Mouse (Mus musculus): Measurements from ENCODE around the gene Washc3. TPM values are rescaled to one million over a fixed set of nuclear protein-coding genes. Genes with fewer than 3 reads are reported as not detected.

The Washc3 gene
- polyA plus RNA-seq, 1 experiment from 2014 or later: 39.7 TPM

DNA sequence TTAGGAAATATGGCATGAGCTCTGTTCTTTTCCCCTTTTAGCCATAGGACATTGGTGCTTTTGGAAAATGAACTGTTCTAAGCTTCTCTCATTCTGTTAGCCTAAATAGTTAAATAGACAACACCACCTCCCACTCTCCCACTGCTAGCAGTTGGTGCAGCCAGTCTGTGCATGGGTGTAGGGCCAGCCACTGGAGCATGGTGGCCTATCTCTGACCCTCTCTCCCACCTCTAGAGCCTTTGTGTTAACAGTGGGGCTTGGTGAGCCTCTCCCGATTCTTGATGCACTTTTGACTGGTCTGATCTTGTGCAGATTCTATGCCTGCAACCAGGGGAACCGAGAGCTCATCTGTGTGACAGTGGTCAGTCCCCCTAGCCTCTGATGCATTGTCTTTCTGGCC, 31.9 kb downstream of the Washc3 start:
- H3K4me3 ChIP-seq (ENCODE audit: low read depth, low read length): no peak overlapping the region
- no peaks in the 10 kb centered on the region for H3K9me3 ChIP-seq (replicated peaks; ENCODE audit: control insufficient read depth, low read length, poor library complexity, severe bottlenecking)
- H3K36me3 ChIP-seq (ENCODE audit: control insufficient read depth, insufficient read depth, low read length): peaks cover 2% of the 10 kb centered on the region
- 50% methylated on average over 2 of the region's 2 CpGs for WGBS
- no peak for ATAC-seq
- H3K27ac ChIP-seq (ENCODE audit: low read length): no peak overlapping the region
- no peaks in the 10 kb centered on the region for H3K27me3 ChIP-seq (ENCODE audit: control insufficient read depth, insufficient read depth, low read depth, low read length)
- H3K9ac ChIP-seq (ENCODE audit: low read depth, low read length): no peak overlapping the region
- no peaks in the 10 kb centered on the region for H3K4me1 ChIP-seq (ENCODE audit: control insufficient read depth, insufficient read depth, low read length)
- H3K4me2 ChIP-seq (ENCODE audit: low read length): no peak overlapping the region

DNA sequence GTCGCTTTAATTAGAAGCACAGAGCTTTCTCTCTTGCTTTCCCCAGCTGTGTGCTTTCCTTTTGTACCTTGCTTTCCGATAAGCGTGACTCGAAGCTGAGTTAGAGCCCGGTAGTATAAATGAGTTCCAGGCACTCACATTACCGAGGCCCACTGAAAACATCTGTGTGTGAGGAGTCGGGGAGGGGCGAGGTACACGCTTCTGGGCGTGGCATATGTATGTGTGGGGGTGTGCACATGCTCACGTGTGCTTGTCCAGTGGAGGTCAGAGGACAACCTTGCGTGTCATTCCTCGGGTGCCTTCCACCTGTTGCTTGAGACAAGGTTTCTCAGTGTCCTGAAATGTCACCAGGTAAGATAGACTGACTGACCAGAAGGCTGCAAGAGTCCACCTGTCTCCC, 43.8 kb downstream of the Washc3 start:
- Histone ChIP-seq H3K27ac (ENCODE audit: low read length) (no peak overlapping the region), H3K4me2 (ENCODE audit: low read length) (no peak overlapping the region), H3K9ac (ENCODE audit: low read depth, low read length) (no peak overlapping the region), H3K36me3 (ENCODE audit: control insufficient read depth, insufficient read depth, low read length) (0 out of 2 replicates have a peak, but pooled peaks cover 2% of the 10 kb centered on the region), H3K9me3 (replicated peaks; ENCODE audit: control insufficient read depth, low read length, poor library complexity, severe bottlenecking) (no peaks in the 10 kb centered on the region), H3K4me1 (ENCODE audit: control insufficient read depth, insufficient read depth, low read length) (no peaks in the 10 kb centered on the region), H3K27me3 (ENCODE audit: control insufficient read depth, insufficient read depth, low read depth, low read length) (no peaks in the 10 kb centered on the region), H3K4me3 (ENCODE audit: low read depth, low read length) (no peak overlapping the region)
- 94% methylated on average over 13 of the region's 13 CpGs for WGBS
- no peak for ATAC-seq

DNA sequence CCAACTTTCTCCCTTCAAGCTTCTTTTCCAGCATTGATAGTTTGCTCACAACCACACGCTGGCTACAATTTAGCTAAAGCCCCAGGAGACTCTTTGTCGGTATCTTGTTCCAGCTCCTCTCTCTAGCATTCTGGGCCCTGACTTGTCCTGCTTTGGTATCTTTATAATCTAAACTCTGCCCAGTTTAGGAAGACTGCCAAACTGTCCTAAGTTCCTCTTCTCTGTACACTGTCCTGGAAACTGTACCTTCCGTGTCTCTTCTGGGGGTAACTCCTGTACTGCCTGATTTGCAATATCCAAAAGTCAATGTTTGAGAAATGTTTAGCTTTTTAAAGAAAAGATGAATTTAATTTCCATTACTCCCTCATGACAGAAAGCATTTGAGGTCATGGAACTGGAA, 49.4 kb downstream of the Washc3 start:
- 87% methylated on average over 3 of the region's 3 CpGs for WGBS
- no peak for ATAC-seq
- H3K4me1 ChIP-seq (ENCODE audit: control insufficient read depth, insufficient read depth, low read length): no peaks in the 10 kb centered on the region
- no peak overlapping the region for H3K9ac ChIP-seq (ENCODE audit: low read depth, low read length)
- no peak overlapping the region for H3K4me2 ChIP-seq (ENCODE audit: low read length)
- H3K4me3 ChIP-seq (ENCODE audit: low read depth, low read length): no peak overlapping the region
- no peaks in the 10 kb centered on the region for H3K36me3 ChIP-seq (ENCODE audit: control insufficient read depth, insufficient read depth, low read length)
- H3K27ac ChIP-seq (ENCODE audit: low read length): no peak overlapping the region
- no peaks in the 10 kb centered on the region for H3K9me3 ChIP-seq (replicated peaks; ENCODE audit: control insufficient read depth, low read length, poor library complexity, severe bottlenecking)
- no peaks in the 10 kb centered on the region for H3K27me3 ChIP-seq (ENCODE audit: control insufficient read depth, insufficient read depth, low read depth, low read length)

DNA sequence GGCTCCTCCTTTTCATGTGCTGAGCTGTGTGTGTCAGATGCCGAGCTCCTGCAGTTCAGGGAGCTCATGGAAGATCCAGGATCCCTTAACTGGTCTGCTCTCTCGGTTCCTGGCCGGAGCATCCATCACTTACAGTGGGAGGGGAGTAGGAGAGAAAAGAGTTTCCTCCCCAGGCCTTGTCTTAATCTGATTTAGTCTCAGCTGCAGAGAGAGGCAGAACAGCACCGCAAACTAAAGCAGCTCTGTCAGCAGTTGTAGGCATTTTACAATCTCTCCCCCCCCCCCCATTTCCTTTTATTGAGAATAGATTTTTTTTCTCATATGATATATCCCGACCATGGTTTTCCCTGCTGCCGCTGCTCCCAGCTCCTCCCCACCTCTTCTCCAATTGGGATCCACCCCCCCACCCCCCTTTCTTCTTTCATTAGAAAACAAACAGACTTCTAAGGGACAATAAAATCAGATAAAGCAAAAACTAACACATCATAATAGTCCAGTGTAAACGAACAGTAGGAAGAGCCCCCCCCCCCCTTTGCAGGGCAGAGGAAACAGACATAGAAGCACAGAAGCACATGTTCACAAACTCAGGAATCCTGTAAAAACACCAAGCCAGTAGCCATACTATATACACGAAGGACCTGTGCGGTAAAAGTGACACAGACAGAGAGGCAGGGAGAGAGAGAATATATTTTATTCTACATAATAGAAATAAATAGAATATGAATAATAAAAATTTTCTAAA, 51.4 kb downstream of the Washc3 start:
- Histone ChIP-seq H3K4me3 (ENCODE audit: low read depth, low read length) (no peak overlapping the region), H3K4me1 (ENCODE audit: control insufficient read depth, insufficient read depth, low read length) (no peaks in the 10 kb centered on the region), H3K9me3 (replicated peaks; ENCODE audit: control insufficient read depth, low read length, poor library complexity, severe bottlenecking) (no peaks in the 10 kb centered on the region), H3K27ac (ENCODE audit: low read length) (no peak overlapping the region), H3K4me2 (ENCODE audit: low read length) (no peak overlapping the region), H3K9ac (ENCODE audit: low read depth, low read length) (no peak overlapping the region), H3K36me3 (ENCODE audit: control insufficient read depth, insufficient read depth, low read length) (no peaks in the 10 kb centered on the region), H3K27me3 (ENCODE audit: control insufficient read depth, insufficient read depth, low read depth, low read length) (no peaks in the 10 kb centered on the region)
- no peak for ATAC-seq
- 70% methylated on average over 9 of the region's 9 CpGs for WGBS

DNA sequence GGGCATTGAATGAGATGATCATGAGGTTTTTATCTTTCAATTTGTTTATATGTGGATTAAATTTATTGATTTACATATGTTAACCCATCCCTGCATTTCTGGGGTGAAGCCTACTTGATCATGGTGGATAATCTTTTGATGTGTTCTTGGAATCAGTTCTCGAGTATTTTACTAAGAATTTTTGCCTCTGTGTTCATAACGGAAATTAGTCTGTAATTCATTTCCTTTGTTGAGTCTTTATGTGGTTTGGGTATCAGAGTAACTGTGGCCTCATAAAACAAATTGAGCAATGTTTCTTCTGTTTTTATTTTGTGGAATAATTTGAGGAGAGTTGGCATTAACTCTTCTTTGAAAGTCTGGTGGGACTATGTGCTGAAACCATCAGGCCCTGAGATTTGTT, 54.7 kb downstream of the Washc3 start:
- 92% methylated on average over 2 of the region's 2 CpGs for WGBS

DNA sequence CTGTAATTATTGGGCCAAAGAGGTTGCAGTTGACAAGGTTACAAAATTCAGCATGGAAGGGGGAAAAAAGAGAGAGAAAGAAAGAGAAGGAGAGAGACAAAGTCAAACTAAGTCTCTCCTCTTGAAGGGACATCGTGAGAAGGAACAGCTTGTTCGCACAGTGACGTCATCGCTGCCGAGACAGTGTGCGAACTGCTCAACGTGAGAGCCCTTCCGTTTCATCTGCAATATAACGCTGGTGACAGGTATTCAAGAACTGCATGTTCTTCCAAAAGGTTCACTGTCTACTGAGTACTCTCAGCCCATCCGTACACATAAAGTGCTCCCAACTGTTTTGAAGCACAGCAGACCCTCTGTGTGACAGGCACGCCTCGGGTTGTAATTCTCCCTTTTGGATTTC, 59.4 kb downstream of the Washc3 start:
- Histone ChIP-seq H3K4me2 (ENCODE audit: low read length) (no peak overlapping the region), H3K9ac (ENCODE audit: low read depth, low read length) (no peak overlapping the region), H3K36me3 (ENCODE audit: control insufficient read depth, insufficient read depth, low read length) (no peaks in the 10 kb centered on the region), H3K27me3 (ENCODE audit: control insufficient read depth, insufficient read depth, low read depth, low read length) (no peaks in the 10 kb centered on the region), H3K27ac (ENCODE audit: low read length) (no peak overlapping the region), H3K9me3 (replicated peaks; ENCODE audit: control insufficient read depth, low read length, poor library complexity, severe bottlenecking) (no peaks in the 10 kb centered on the region), H3K4me1 (ENCODE audit: control insufficient read depth, insufficient read depth, low read length) (no peaks in the 10 kb centered on the region), H3K4me3 (ENCODE audit: low read depth, low read length) (no peak overlapping the region)
- ATAC-seq: no peak
- 88% methylated on average over 12 of the region's 12 CpGs for WGBS

More for the DNA sequence above, 54.7 kb downstream of the Washc3 start:
- Histone ChIP-seq H3K4me2 (ENCODE audit: low read length) (no peak overlapping the region), H3K4me3 (ENCODE audit: low read depth, low read length) (no peak overlapping the region), H3K9me3 (replicated peaks; ENCODE audit: control insufficient read depth, low read length, poor library complexity, severe bottlenecking) (no peaks in the 10 kb centered on the region), H3K4me1 (ENCODE audit: control insufficient read depth, insufficient read depth, low read length) (no peaks in the 10 kb centered on the region), H3K36me3 (ENCODE audit: control insufficient read depth, insufficient read depth, low read length) (no peaks in the 10 kb centered on the region), H3K9ac (ENCODE audit: low read depth, low read length) (no peak overlapping the region), H3K27ac (ENCODE audit: low read length) (no peak overlapping the region), H3K27me3 (ENCODE audit: control insufficient read depth, insufficient read depth, low read depth, low read length) (no peaks in the 10 kb centered on the region)
- ATAC-seq: no peak

DNA sequence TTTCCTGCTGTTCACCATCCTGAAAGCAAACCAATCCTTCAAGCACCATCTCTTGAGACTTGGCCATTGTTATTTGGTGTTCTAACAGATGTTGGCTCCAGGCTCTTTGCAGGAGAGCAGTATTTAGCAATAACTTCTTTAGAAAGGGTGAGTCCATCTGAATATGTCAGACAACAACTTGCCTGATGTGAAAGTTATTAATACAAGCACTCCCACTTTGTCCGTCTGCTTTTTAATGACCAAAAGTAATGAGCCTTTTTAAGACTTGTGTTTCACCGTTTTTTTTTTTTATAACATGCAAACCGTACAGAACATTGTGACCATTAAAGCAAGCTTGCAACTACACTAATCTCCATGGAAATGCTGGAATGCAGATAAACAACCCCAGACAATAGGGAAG, 60.3 kb downstream of the Washc3 start:
- no peak overlapping the region for H3K9ac ChIP-seq (ENCODE audit: low read depth, low read length)
- no peak for ATAC-seq
- WGBS: 53% methylated on average over 3 of the region's 3 CpGs
- no peaks in the 10 kb centered on the region for H3K4me1 ChIP-seq (ENCODE audit: control insufficient read depth, insufficient read depth, low read length)
- no peak overlapping the region for H3K27ac ChIP-seq (ENCODE audit: low read length)
- no peak overlapping the region for H3K4me2 ChIP-seq (ENCODE audit: low read length)
- H3K4me3 ChIP-seq (ENCODE audit: low read depth, low read length): no peak overlapping the region
- H3K36me3 ChIP-seq (ENCODE audit: control insufficient read depth, insufficient read depth, low read length): no peaks in the 10 kb centered on the region
- no peaks in the 10 kb centered on the region for H3K27me3 ChIP-seq (ENCODE audit: control insufficient read depth, insufficient read depth, low read depth, low read length)
- H3K9me3 ChIP-seq (replicated peaks; ENCODE audit: control insufficient read depth, low read length, poor library complexity, severe bottlenecking): no peaks in the 10 kb centered on the region

DNA sequence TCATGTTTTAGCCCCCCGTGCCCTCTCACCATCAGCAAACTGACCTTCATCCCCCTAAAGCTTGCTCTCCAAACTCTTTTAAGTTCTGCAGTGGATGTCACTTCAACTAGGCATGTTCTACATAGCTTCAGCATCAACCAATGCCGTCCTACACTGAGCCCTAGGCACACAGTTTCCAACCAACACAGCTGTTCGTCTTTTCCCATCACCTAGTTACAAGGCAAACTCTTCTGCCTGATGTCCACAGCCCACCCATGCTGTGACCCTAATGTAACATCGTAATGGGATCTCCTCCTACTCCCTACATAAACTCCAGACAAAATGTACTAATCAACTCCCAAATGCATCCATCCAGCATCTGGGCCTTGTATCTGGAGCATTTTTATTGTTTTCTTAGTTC, 62.5 kb downstream of the Washc3 start:
- Histone ChIP-seq H3K36me3 (ENCODE audit: control insufficient read depth, insufficient read depth, low read length) (no peaks in the 10 kb centered on the region), H3K27me3 (ENCODE audit: control insufficient read depth, insufficient read depth, low read depth, low read length) (no peaks in the 10 kb centered on the region), H3K4me2 (ENCODE audit: low read length) (no peak overlapping the region), H3K4me1 (ENCODE audit: control insufficient read depth, insufficient read depth, low read length) (no peaks in the 10 kb centered on the region), H3K4me3 (ENCODE audit: low read depth, low read length) (no peak overlapping the region), H3K27ac (ENCODE audit: low read length) (no peak overlapping the region), H3K9ac (ENCODE audit: low read depth, low read length) (no peak overlapping the region), H3K9me3 (replicated peaks; ENCODE audit: control insufficient read depth, low read length, poor library complexity, severe bottlenecking) (no peaks in the 10 kb centered on the region)
- WGBS: 89% methylated on average over 4 of the region's 4 CpGs
- ATAC-seq: no peak

DNA sequence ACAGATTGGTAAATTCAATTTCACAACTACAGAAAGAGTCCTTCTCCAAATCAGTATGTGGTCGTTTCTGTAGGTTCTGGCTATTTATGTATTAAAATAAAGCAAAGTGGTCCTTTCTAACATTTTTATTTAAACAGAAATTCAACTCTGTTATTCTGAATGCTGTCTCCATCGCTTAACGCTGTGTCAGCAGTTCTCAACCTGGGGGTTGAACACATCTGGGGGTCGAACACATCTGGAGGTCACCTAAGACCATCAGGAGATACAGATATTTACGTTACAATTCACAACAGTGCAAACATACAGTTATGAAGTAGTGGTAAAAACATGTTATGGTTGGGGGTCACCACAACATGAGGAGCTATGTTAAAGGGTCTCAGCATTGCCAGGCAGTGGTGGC, 73.2 kb downstream of the Washc3 start:
- ATAC-seq: no peak
- no peaks in the 10 kb centered on the region for H3K27me3 ChIP-seq (ENCODE audit: control insufficient read depth, insufficient read depth, low read depth, low read length)
- H3K4me3 ChIP-seq (ENCODE audit: low read depth, low read length): no peak overlapping the region
- no peaks in the 10 kb centered on the region for H3K36me3 ChIP-seq (ENCODE audit: control insufficient read depth, insufficient read depth, low read length)
- H3K9ac ChIP-seq (ENCODE audit: low read depth, low read length): no peak overlapping the region
- H3K4me1 ChIP-seq (ENCODE audit: control insufficient read depth, insufficient read depth, low read length): no peaks in the 10 kb centered on the region
- H3K27ac ChIP-seq (ENCODE audit: low read length): no peak overlapping the region
- no peaks in the 10 kb centered on the region for H3K9me3 ChIP-seq (replicated peaks; ENCODE audit: control insufficient read depth, low read length, poor library complexity, severe bottlenecking)
- 86% methylated on average over 5 of the region's 5 CpGs for WGBS
- H3K4me2 ChIP-seq (ENCODE audit: low read length): no peak overlapping the region
